Mouse (Mus musculus): ENCODE measurements around the gene Ccdc40. TPM values are rescaled to one million over a fixed set of nuclear protein-coding genes. Genes with fewer than 3 reads are reported as not detected.
A peak's percentile ranks its signal among the peaks of the same experiment; 100 is the strongest.
"Not testable (repeated sequence)": the region's sequence is repeated elsewhere in the genome, so short reads cannot be mapped to it uniquely, and the experiment has no call there.

Gene Ccdc40
- total RNA-seq, 2 experiments from 2014 or later, result 1.9 TPM; not detected in 1

DNA sequence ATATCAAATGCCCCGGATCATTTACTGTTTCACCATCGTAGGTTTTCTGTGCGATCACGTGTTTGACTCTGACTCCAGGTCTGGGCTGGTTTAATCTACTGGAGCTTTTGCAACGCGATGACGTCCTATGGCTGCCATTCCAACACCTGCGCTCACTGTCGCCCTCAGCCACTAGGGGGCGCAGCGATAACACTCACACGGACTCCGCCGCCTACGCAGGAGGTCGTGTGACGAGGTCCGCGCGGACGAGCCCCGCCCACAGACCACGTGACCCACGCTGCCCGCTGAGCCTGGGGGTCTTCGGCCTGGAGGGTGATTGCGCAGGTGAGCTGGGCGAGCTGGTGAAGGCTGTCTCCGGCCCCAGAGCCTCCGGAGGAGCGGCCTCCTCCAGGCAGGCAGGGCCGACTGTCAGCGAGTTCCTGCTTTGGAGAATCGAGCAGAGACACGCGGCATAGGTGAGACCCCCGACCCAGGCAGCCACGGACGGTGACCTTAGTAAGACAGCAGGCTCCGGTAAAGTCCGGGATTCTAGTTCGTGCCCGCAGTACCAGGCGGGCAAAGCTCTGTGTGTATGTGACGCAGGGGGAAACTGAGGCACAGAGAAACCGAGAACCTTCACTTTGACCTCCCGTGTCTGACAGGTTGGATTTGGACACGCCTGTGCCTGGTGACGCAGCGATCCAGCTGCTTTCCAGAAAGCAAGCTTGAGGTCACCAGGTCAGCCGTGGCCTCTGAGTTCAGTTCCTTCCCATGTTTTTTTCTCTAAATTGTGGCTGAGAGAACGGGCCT, 39.6 kb downstream of the Ccdc40 start, which contains the start of gene Gaa:
Gene Gaa, plus strand, starts transcription at position 120 of the 789 bp plus-strand sequence.
- ATAC-seq (replicated peaks; ENCODE audit: low FRiP score, poor library complexity, severe bottlenecking), result peak; percentile 93

DNA sequence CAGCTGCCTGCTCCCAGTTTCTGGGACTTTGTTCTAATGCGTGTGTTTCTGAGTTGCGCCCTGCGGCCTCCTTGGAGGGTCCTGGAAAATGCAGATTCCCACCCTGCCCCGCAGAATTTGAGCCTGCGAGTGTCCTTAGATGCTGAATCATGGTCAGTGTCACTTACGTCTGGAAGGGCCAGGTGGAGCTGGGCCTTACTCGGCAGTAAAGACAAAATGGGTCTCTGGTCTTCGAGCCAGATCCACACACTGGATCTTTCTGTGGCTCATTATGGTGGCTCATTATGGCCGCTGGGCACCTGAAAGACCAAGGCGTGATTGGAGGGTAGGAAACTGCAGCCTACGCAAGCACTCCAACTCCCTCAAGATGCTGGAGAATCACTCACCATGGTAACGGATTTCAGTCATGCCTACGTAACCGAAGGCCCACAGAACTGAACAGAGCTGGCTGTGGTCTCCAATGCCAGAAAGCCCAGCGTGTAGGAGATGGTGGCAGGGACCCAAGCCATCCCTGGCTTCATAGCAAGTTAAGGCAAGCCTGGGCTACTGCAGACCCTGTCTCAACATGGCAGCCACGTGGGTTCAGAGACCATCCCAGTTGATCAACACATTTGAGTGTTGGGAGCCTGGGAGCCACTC, 40.3 kb downstream of the Ccdc40 start:
- ATAC-seq (replicated peaks; ENCODE audit: low FRiP score, poor library complexity, severe bottlenecking), result no peak

DNA sequence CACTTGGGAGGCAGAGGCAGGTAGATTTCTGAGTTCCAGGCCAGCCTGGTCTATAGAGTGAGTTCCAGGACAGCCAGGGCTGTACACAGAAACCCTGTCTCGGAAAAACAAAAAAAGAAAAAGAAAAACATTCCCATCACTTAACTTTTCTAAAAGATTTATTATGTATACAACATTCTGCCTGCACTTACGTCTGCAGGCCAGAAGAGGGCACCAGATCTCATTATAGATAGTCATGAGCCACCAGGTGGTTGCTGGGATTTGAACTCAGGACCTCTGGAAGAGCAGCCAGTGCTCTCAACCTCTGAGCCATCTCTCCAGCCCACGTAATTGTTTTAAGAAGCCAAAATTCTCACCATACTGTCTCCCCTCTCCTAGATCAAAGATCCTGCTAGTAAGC, 44.1 kb downstream of the Ccdc40 start:
- ATAC-seq (replicated peaks; ENCODE audit: low FRiP score, poor library complexity, severe bottlenecking), result not testable (repeated sequence)

DNA sequence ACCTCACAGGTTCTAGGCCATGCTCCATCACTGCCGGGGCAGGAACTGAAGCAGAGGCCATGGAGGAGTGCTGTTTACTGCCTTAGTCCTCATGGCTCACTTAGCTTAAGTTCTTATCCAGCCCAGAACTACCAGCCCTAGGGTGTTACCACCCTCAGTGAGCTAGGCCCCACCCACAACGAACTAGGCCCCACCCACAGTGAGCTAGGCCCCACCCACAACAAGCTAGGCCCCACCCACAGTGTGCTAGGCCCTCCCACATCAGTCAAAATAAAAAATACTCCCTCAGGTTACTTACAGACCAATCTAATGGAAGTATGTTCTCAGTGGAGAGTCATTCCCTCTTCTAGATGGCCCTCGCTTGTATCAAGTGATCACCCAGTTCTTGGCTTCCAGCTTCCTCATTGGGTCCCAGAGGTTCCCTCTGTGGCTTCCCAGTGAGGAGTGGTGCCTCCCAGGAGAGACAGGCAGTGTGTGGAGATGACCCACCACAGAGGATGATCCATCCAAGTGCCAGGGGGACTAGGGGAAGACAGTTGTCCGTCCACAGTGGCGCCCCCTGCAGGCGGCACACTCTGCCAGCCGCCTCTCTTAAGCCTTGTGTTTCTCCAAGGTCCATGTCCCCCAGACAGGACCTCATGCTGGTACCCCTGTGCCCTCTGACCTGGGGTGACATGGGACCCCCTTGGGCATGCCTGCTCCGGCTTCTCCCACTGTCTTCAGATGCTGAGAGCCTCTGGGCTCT, 45.0 kb downstream of the Ccdc40 start:
- ATAC-seq (replicated peaks; ENCODE audit: low FRiP score, poor library complexity, severe bottlenecking), result no peak

DNA sequence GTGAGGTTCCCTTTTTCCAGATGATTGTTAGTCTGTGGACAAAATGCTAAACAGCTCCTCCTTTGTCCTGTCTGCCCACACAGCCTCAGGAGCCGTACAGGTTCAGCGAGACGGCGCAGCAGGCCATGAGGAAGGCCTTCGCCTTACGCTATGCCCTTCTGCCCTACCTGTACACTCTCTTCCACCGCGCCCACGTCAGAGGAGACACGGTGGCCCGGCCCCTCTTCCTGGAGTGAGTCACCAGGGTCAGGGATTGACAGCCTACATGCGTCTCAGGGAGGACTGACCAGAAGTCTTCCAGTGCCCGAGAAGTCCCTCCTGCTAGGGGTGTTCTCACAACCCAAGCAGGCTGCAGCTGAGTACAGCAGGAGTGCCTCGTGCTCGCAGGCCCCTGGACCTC, 52.7 kb downstream of the Ccdc40 start:
- no peak for ATAC-seq (replicated peaks; ENCODE audit: low FRiP score, poor library complexity, severe bottlenecking)

DNA sequence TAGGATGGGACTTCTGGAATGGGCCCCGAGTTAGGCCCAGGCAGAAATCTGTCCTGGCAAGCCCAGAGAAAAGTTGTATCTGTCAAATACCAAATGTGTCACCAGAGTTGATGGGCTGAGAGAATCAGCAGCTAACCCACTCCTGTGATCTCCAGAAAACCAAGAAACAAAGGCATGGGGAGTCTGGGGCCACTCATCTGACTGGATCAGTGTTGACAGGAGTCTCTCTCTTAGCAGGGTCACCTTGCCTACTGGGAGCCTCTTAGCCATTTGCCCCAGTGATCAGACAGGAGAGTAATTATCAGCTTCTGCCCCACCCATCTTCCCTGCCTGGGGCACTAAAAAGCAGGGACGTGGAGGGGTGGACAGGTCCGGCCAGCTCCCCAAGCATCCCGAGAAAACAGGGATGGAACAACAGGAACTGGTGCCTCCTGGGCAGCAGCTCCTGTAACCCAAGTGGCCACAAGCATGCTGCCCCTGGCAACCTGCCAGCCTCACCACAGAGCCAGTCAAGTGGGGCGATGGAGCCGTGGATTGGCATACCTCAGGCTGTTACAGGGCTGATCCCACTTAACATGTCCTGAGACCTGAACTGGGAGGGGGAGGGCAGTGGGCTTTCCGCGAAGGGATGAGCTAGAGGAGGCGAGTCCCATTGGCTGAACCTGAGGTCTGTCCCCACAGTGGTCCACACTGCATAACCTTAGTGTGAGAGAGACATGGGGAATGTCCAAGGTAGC, 57.6 kb downstream of the Ccdc40 start:
- no peak for ATAC-seq (replicated peaks; ENCODE audit: low FRiP score, poor library complexity, severe bottlenecking)

DNA sequence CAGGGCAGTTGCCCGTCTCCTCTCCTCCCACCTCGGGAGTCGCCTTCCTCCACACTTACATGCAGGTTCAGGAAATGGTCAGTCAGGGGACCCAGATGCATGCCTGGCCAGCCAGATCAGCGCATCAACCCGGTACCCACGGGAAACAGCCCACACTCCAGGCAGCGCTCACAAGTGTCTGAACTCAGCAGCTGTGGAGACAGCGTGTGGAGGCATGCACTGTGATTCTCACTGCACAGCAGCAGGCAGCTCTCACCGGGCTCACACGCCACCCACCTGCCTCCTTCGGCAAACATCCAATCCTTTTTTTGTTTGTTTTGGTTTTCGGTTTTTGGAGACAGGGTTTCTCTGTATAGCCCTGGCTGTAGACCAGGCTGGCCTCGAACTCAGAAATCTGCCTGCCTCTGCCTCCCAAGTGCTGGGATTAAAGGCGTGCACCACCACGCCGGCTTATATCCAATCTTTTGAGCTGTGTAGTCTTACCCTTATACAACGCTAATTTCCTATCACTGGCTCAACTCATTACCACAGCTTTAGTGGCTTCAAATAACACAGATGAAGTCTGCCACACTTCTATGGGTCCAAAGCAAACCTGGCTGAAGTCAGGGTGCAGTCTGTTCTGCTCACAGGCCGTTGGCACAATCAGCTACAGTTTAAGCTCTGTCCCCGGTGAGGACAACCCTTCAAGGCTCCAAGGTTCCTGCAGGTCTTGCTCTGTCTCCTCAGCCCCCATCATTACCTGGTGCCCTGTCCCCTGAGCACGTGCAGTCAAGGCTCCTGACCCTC, 59.0 kb downstream of the Ccdc40 start:
- no peak for ATAC-seq (replicated peaks; ENCODE audit: low FRiP score, poor library complexity, severe bottlenecking)

DNA sequence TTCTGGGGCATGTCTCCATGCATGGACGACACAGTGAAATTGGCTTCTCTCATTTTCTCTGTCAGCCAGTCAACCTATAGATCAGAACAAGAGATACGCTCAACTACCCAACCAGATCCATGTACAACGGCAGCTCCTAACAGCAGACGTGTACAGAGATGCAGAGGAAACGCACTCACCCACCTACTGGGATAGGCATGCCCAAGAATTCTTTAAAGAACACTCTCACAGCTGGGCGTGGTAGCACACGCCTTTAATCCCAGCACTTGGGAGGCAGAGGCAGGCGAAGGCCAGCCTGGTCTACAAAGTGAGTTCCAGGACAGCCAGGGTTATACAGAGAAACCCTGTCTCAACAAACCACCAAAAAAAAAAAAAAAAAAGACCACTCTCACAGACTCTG, 64.5 kb downstream of the Ccdc40 start:
- not testable (repeated sequence) for ATAC-seq (replicated peaks; ENCODE audit: low FRiP score, poor library complexity, severe bottlenecking)

- ATAC-seq (replicated peaks; ENCODE audit: low FRiP score, poor library complexity, severe bottlenecking), result no peak
These were observed 69.6 kb downstream of the Ccdc40 start for GRCm38 (mm10) chr11:119297996-119298395.

DNA sequence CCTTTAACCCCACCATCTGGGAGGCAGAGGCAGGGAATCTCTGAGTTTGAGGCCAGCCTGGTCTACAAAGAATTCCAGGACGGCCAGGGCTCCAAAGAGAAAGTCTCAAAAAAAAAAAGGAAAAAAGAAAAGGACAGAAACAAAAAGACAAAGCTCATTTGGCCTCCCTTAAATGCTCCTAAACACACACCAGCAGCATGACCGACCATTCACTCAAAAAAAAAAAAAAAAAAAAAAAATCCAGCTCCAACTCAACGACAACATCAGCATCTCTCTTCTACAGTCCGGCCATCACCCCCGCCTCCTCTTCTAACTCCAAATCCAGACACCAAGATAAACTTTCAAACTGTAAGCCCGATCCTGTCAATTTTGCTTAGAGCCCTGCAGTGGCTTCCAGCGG, 70.5 kb downstream of the Ccdc40 start:
- ATAC-seq (replicated peaks; ENCODE audit: low FRiP score, poor library complexity, severe bottlenecking), result no peak

DNA sequence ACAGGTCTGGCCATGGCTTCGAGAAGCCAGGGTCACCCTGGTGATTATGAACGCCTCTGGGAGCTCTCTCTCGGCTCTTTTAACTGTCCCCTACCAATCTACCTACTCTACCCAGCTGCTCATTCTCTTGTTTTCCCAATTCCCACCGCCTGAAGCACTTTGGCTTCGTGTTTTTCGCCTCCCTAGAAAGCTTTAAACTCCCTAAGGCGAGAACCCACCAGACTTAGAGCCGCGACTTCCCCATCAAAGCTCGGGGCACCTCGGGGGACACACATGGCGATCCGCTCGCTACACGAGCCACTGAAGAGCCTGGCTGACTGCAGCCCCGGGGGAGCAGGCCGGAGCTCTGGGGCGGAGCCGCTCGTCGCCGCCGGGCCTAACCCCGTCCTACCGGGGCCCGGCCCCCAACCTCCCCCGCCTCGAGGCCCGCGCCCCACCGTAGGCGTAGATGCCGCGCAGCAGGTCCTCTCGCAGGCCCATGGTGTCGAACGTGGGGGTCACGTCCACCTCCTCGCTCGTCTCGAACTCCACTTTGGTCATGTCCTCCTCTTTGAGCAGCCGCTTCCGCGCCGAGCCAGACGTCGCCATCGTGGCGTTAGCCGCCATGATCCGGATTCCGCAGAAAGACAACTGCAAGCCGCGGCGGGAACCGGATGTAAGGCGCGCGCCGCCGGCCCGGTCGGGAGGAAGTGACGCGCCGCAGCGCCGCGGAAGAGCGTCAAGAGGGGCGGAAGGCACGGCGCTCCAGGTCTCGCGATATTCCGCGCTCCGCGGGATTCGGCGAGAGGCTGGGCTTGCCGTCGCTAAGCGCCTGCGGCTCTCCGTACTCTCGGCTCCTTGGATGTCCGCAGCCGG, 71.2 kb downstream of the Ccdc40 start, which contains the start of gene Eif4a3:
Gene Eif4a3, minus strand, starts transcription at position 699 of the 855 bp plus-strand sequence.
- ATAC-seq (replicated peaks; ENCODE audit: low FRiP score, poor library complexity, severe bottlenecking), result peak; percentile 94

DNA sequence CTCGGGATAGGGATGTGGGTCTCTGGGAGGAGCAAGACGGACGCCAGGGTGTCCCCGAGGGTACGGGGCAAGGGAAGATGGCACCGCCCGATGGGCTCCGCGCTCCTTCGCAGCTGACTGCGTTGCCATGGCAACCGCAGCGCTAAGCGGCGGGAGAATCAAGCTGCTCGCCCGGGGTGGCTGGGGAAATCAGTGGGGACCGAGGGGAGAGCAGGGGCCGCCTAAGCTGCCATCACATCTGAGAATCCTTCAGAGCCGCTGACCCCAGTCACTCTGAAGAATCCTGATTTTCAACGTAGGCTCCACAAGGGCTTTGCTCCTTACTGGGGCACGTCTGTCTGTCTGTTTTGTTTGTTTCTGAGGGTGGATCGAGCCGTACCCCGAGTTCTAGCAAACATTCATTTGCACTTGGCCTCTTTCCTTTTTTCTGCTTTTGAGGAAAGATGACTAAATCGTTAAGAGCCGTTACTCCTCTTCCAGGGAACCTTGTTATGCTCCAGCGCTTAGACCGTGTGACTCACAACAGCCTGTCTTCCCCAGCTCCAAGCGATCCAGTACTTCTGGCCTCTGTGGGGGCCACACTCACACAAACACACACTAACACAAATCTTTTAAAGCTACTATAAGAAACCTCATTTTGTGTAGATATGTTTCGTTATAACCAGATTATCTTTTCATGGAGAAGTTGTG, 72.0 kb downstream of the Ccdc40 start:
- peak; percentile 80 for ATAC-seq (replicated peaks; ENCODE audit: low FRiP score, poor library complexity, severe bottlenecking)

GRCm38 (mm10) chr11:119300986-119301385, 72.6 kb downstream of the Ccdc40 start:
- ATAC-seq (replicated peaks; ENCODE audit: low FRiP score, poor library complexity, severe bottlenecking), result no peak

- peak; percentile 56; the same call in 1 of the 2 replicates for ATAC-seq (replicated peaks; ENCODE audit: low FRiP score, poor library complexity, severe bottlenecking)
These were observed 76.7 kb downstream of the Ccdc40 start for GRCm38 (mm10) chr11:119304904-119305712.

GRCm38 (mm10) chr11:119306762-119307657, 78.6 kb downstream of the Ccdc40 start:
- ATAC-seq (replicated peaks; ENCODE audit: low FRiP score, poor library complexity, severe bottlenecking), result no peak

DNA sequence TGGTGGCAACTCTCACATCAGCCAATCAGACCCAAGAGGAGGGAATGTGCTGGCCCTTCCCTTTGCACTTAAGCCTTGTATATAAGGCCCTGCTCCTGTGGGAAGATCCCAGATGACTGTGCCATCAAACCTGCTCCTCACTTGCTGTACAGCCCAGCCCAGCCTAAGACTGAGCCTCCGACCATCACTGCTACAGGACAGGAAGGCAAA, 79.2 kb downstream of the Ccdc40 start, which contains the start of gene Card14:
Gene Card14, plus strand, starts transcription at position 111 of the 210 bp plus-strand sequence.
- ATAC-seq (replicated peaks; ENCODE audit: low FRiP score, poor library complexity, severe bottlenecking), result no peak
